Mouse (Mus musculus) neural tube, embryonic 11.5 days (tissue): ENCODE measurements around the gene Muc5ac. TPM values are rescaled to one million over a fixed set of nuclear protein-coding genes. Genes with fewer than 3 reads are reported as not detected.

Experiments
- ATAC-seq: fragments of 200-750 bp; cut with Nextera tagmentation; 2 replicates; pipeline ENCODE4 v1.8.0; 2017; ENCODE audit warnings: moderate number of reproducible peaks, mild to moderate bottlenecking, moderate TSS enrichment, moderate library complexity; ENCODE audit not compliant: insufficient read depth, low FRiP score, low TSS enrichment
- DNase-seq: peaks from one replicate; pipeline ENCODE4 v3.0.0-alpha.2; 2015; ENCODE audit warnings: low spot score
- H3K27ac ChIP-seq: fragments of 300-500 bp; sonication (generic); 2 replicates; pipeline ENCODE4 v1.5.1; 2014; ENCODE audit warnings: low read depth, mild to moderate bottlenecking, low read length
- H3K27me3 ChIP-seq: fragments of 300-500 bp; sonication (generic); 2 replicates; pipeline ENCODE4 v1.6.1; 2014; ENCODE audit warnings: mild to moderate bottlenecking, low read length, mixed read lengths; ENCODE audit not compliant: control insufficient read depth, insufficient read depth
- H3K36me3 ChIP-seq: fragments of 300-500 bp; sonication (generic); 2 replicates; pipeline ENCODE4 v1.6.1; 2014; ENCODE audit warnings: mild to moderate bottlenecking, low read length, moderate library complexity, mixed read lengths; ENCODE audit not compliant: control insufficient read depth, insufficient read depth
- H3K4me1 ChIP-seq: fragments of 300-500 bp; sonication (generic); 2 replicates; pipeline ENCODE4 v1.6.1; 2014; ENCODE audit warnings: low read length, mixed read lengths; ENCODE audit not compliant: control insufficient read depth, insufficient read depth
- H3K4me2 ChIP-seq: fragments of 300-500 bp; sonication (generic); 2 replicates; pipeline ENCODE4 v1.6.1; 2014; ENCODE audit warnings: low read depth, mild to moderate bottlenecking, moderate library complexity
- H3K4me3 ChIP-seq: fragments of 300-500 bp; sonication (generic); 2 replicates; pipeline ENCODE4 v1.5.1; 2014; ENCODE audit warnings: low read depth, low read length
- H3K9ac ChIP-seq: fragments of 300-500 bp; sonication (generic); 2 replicates; pipeline ENCODE4 v1.6.1; 2014; ENCODE audit warnings: mild to moderate bottlenecking, low read length
- H3K9me3 ChIP-seq: fragments of 300-500 bp; sonication (generic); 2 replicates; pipeline ENCODE4 v1.6.1; 2016; ENCODE audit warnings: low read length; ENCODE audit not compliant: control insufficient read depth
- WGBS: fragments of 180-500 bp; shearing (Covaris S2); extraction: QIAGEN DNeasy Blood & Tissue Kit; methylation state at CpG from one replicate; pipeline ENCODE4 v1.1.7; 2014; 5-methylcytosine and 5-hydroxymethylcytosine counted together
- polyA plus RNA-seq: library from polyadenylated mRNA; unstranded; fragments of >200 nt; fragmentation: Nextera tagmentation; extraction: Ambion mirVana; gene quantifications from 2 replicates; pipeline ENCODE4 v1.2.1, GENCODE M21; 2014

Muc5ac gene
- polyA plus RNA-seq, 1 experiment from 2014 or later: not detected

- ATAC-seq: no peak
- no peak overlapping the region for H3K4me2 ChIP-seq
- no peak for DNase-seq
- no peaks in the 10 kb centered on the region for H3K9me3 ChIP-seq
- H3K27me3 ChIP-seq: no peaks in the 10 kb centered on the region
- no peak overlapping the region for H3K9ac ChIP-seq
- H3K4me1 ChIP-seq: peaks cover 5% of the 10 kb centered on the region; the same call in 1 of the 2 replicates
- no peaks in the 10 kb centered on the region for H3K36me3 ChIP-seq
- no peak overlapping the region for H3K27ac ChIP-seq
- H3K4me3 ChIP-seq: no peak overlapping the region
- WGBS: 80% methylated on average over 3 of the region's 3 CpGs
Observed at GRCm38 (mm10) chr7:141818267-141818666, 29.5 kb downstream of the Muc5ac start.

DNA sequence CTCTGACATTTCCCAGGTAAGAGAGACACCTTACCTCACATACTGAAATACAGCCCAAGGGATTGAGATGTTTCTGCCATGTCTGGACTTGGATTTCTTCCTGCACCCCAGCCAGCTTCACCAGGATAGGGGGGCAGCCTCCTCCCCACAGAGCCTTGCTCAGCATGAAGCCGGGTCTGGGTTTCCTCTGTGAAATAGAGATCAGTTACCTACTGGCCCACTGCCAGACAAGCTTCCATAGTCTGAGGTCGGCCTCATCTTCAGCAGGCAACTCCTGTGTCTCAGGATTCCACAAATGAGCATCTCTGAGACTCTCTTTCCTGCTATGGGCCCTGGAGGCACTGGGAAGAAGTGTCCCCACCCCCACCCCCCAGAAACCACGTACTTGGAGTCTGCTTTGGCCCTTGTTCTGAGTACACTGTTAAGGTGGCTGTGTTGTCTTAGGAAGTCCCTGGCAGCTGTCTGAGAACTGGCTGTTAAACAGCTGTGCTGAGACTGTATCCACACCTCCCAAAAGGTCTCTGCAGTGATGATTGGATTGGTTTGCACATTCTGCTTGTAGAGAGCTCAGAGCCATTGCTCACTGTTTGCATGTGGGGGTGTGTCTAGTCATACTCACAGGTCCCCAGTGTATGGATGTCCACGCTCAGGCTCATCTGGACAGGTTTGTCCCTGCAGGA, 34.0 kb downstream of the Muc5ac start:
- Histone ChIP-seq H3K9me3 (no peaks in the 10 kb centered on the region), H3K4me2 (no peak overlapping the region), H3K36me3 (no peaks in the 10 kb centered on the region), H3K9ac (no peak overlapping the region), H3K4me1 (peaks cover 2% of the 10 kb centered on the region; the same call in 1 of the 2 replicates), H3K27me3 (no peaks in the 10 kb centered on the region), H3K4me3 (no peak overlapping the region), H3K27ac (no peak overlapping the region)
- DNase-seq: no peak
- no peak for ATAC-seq
- WGBS: 70% methylated on average over 4 of the region's 4 CpGs

- Histone ChIP-seq H3K4me1 (no peaks in the 10 kb centered on the region), H3K4me3 (no peak overlapping the region), H3K27me3 (no peaks in the 10 kb centered on the region), H3K9me3 (no peaks in the 10 kb centered on the region), H3K36me3 (no peaks in the 10 kb centered on the region), H3K9ac (no peak overlapping the region), H3K4me2 (no peak overlapping the region), H3K27ac (no peak overlapping the region)
- ATAC-seq (no peak), DNase-seq (no peak)
- 77% methylated on average over 6 of the region's 6 CpGs for WGBS
Observed at GRCm38 (mm10) chr7:141823699-141824098, 34.9 kb downstream of the Muc5ac start.

- WGBS: 90% methylated on average over 9 of the region's 9 CpGs
Observed at GRCm38 (mm10) chr7:141824398-141824797, 35.6 kb downstream of the Muc5ac start.

DNA sequence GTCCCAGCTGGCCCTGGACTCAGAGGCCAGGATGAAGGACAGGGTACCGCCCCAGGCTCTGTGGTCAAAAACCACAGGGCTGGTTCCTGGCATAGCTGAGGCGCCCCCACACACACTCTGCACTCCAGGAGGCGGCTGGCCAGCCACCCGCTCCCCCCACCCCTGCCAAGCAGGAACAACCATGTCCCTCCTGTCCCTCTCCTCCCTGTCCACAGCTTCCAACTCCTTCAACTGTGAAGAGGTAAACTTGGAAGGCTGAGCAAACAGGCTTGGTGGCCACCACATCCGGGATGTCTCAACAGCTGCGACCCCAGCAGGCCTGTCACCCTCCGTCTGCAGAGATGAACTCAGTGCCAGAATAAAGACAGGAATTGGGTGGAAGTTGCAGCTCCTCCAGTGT, 47.2 kb downstream of the Muc5ac start:
- no peaks in the 10 kb centered on the region for H3K9me3 ChIP-seq
- H3K4me3 ChIP-seq: no peak overlapping the region
- ATAC-seq: no peak
- H3K9ac ChIP-seq: no peak overlapping the region
- H3K4me2 ChIP-seq: no peak overlapping the region
- WGBS: 85% methylated on average over 7 of the region's 7 CpGs
- H3K27ac ChIP-seq: no peak overlapping the region
- H3K27me3 ChIP-seq: no peaks in the 10 kb centered on the region
- H3K4me1 ChIP-seq: no peaks in the 10 kb centered on the region
- DNase-seq: no peak
- H3K36me3 ChIP-seq: no peaks in the 10 kb centered on the region

More at GRCm38 (mm10) chr7:141824398-141824797, 35.6 kb downstream of the Muc5ac start:
- Histone ChIP-seq H3K9ac (no peak overlapping the region), H3K4me1 (no peaks in the 10 kb centered on the region), H3K4me3 (no peak overlapping the region), H3K9me3 (no peaks in the 10 kb centered on the region), H3K4me2 (no peak overlapping the region), H3K27me3 (no peaks in the 10 kb centered on the region), H3K36me3 (no peaks in the 10 kb centered on the region), H3K27ac (no peak overlapping the region)
- no peak for DNase-seq
- no peak for ATAC-seq

DNA sequence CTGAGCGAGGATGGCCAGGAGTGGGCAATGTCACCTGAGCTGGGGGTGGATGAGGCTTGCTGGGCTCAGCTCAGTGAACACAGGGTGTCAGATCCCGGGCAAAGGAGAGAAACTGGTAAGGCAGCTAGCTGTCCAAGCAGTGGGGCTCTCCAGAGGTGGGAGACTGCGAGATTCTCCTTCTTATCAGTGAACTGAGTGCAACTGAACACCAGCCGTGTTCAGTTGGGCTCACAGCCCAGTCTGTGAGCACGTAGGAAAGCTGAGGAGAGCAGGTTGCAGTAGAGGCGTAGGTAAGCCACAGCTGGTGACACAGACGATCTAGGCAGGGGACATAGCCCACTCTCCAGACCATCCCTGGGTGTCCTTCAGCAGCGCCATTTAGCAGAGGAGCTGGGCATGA, 47.7 kb downstream of the Muc5ac start:
- no peak for DNase-seq
- 83% methylated on average over 8 of the region's 8 CpGs for WGBS
- ATAC-seq: no peak

GRCm38 (mm10) chr7:141838779-141839178, 50.0 kb downstream of the Muc5ac start, which contains the start of gene Muc5b:
Muc5b (plus strand) TSS chr7:141839070.
- Histone ChIP-seq H3K9me3 (no peaks in the 10 kb centered on the region), H3K4me3 (no peak within 1 kb of the TSS), H3K9ac (no peak within 1 kb of the TSS), H3K4me1 (no peaks in the 10 kb centered on the region), H3K27ac (no peak within 1 kb of the TSS), H3K27me3 (no peaks in the 10 kb centered on the region), H3K36me3 (no peaks in the 10 kb centered on the region), H3K4me2 (no peak within 1 kb of the TSS)
- ATAC-seq (no peak), DNase-seq (no peak)
- WGBS: 80% methylated on average over 5 of the region's 5 CpGs

More for the DNA sequence above, 47.7 kb downstream of the Muc5ac start:
- Histone ChIP-seq H3K27me3 (no peaks in the 10 kb centered on the region), H3K4me3 (no peak overlapping the region), H3K9ac (no peak overlapping the region), H3K4me2 (no peak overlapping the region), H3K27ac (no peak overlapping the region), H3K36me3 (no peaks in the 10 kb centered on the region), H3K4me1 (no peaks in the 10 kb centered on the region), H3K9me3 (no peaks in the 10 kb centered on the region)

GRCm38 (mm10) chr7:141840354-141840753, 51.6 kb downstream of the Muc5ac start:
- Histone ChIP-seq H3K27ac (no peak overlapping the region), H3K27me3 (no peaks in the 10 kb centered on the region), H3K4me2 (no peak overlapping the region), H3K4me3 (no peak overlapping the region), H3K9ac (no peak overlapping the region), H3K9me3 (no peaks in the 10 kb centered on the region), H3K4me1 (no peaks in the 10 kb centered on the region), H3K36me3 (no peaks in the 10 kb centered on the region)
- no peak for ATAC-seq
- 89% methylated on average over 10 of the region's 10 CpGs for WGBS
- no peak for DNase-seq

- Histone ChIP-seq H3K9me3 (no peaks in the 10 kb centered on the region), H3K4me2 (no peak overlapping the region), H3K36me3 (no peaks in the 10 kb centered on the region), H3K4me3 (no peak overlapping the region), H3K9ac (no peak overlapping the region), H3K4me1 (no peaks in the 10 kb centered on the region), H3K27ac (no peak overlapping the region), H3K27me3 (no peaks in the 10 kb centered on the region)
- DNase-seq (no peak), ATAC-seq (no peak)
- 87% methylated on average over 4 of the region's 4 CpGs for WGBS
Observed at GRCm38 (mm10) chr7:141861046-141861445, 72.3 kb downstream of the Muc5ac start.
